Mouse (Mus musculus) intestine, embryonic 14.5 days (tissue): ENCODE results near the gene Cmip. TPM values are rescaled to one million over a fixed set of nuclear protein-coding genes. Genes with fewer than 3 reads are reported as not detected.

Experiments used
- ATAC-seq: fragments of 200-750 bp; cut with Nextera tagmentation; replicated peaks from 2 replicates; pipeline ENCODE4 v1.8.0; 2017; ENCODE audit warnings: low read depth, moderate number of reproducible peaks, moderate TSS enrichment, moderate library complexity; ENCODE audit not compliant: low FRiP score, low TSS enrichment
- DNase-seq: peaks from one replicate; pipeline ENCODE4 v3.0.0-alpha.2; 2018; ENCODE audit warnings: low spot score
- H3K27ac ChIP-seq: fragments of 300-500 bp; sonication (generic); 2 replicates; pipeline ENCODE4 v1.5.1; 2014; ENCODE audit warnings: low read depth, mild to moderate bottlenecking, control low read depth
- H3K27me3 ChIP-seq: fragments of 300-500 bp; sonication (generic); replicated peaks from 2 replicates; pipeline ENCODE4 v1.6.1; 2014; ENCODE audit warnings: low read length, control low read depth; ENCODE audit not compliant: control insufficient read depth, insufficient read depth
- H3K36me3 ChIP-seq: fragments of 300-500 bp; sonication (generic); 2 replicates; pipeline ENCODE4 v1.6.1; 2014; ENCODE audit warnings: low read length, control low read depth; ENCODE audit not compliant: control insufficient read depth, insufficient read depth
- H3K4me1 ChIP-seq: fragments of 300-500 bp; sonication (generic); replicated peaks from 2 replicates; pipeline ENCODE4 v1.6.1; 2014; ENCODE audit warnings: low read length, control low read depth, mixed read lengths; ENCODE audit not compliant: control insufficient read depth, insufficient read depth
- H3K4me2 ChIP-seq: fragments of 300-500 bp; sonication (generic); 2 replicates; pipeline ENCODE4 v1.6.1; 2014; ENCODE audit warnings: low read length
- H3K4me3 ChIP-seq: fragments of 300-500 bp; sonication (generic); 2 replicates; pipeline ENCODE4 v1.5.1; 2014; ENCODE audit warnings: low read depth, low read length, control low read depth, mixed read lengths
- H3K9ac ChIP-seq: fragments of 300-500 bp; sonication (generic); 2 replicates; pipeline ENCODE4 v1.6.1; 2014; ENCODE audit warnings: mild to moderate bottlenecking, low read length
- H3K9me3 ChIP-seq: fragments of 300-500 bp; sonication (generic); 2 replicates; pipeline ENCODE4 v1.6.1; 2016; ENCODE audit warnings: low read length, control low read depth; ENCODE audit not compliant: control insufficient read depth
- WGBS: fragments of 180-500 bp; shearing (Covaris S2); extraction: QIAGEN DNeasy Blood & Tissue Kit; methylation state at CpG from one replicate; pipeline ENCODE4 v1.1.7; 2014; 5-methylcytosine and 5-hydroxymethylcytosine counted together
- polyA plus RNA-seq: library from polyadenylated mRNA; unstranded; fragments of >200 nt; fragmentation: Nextera tagmentation; extraction: Ambion mirVana; gene quantifications from 2 replicates; pipeline ENCODE4 v1.2.1, GENCODE M21; 2014

Cmip gene
- polyA plus RNA-seq, 1 experiment from 2014 or later, result 22.4 TPM

- H3K9me3 ChIP-seq, result no peaks in the 10 kb centered on the region
- H3K4me3 ChIP-seq, result no peak overlapping the region
- no peaks in the 10 kb centered on the region for H3K4me1 ChIP-seq
- H3K27ac ChIP-seq, result no peak overlapping the region
- no peak overlapping the region for H3K9ac ChIP-seq
- 81% methylated on average over 6 of the region's 6 CpGs for WGBS
- H3K27me3 ChIP-seq, result no peaks in the 10 kb centered on the region
- ATAC-seq (no peak), DNase-seq (no peak)
- peaks cover 94% of the 10 kb centered on the region for H3K36me3 ChIP-seq
- H3K4me2 ChIP-seq, result no peak overlapping the region
Observed at GRCm38 (mm10) chr8:117453974-117454373, 197.1 kb downstream of the Cmip start.

GRCm38 (mm10) chr8:117454516-117455116 is 197.8 kb downstream of the Cmip start:
- H3K9me3 ChIP-seq, result no peaks in the 10 kb centered on the region
- H3K27ac ChIP-seq, result no peak overlapping the region
- H3K4me3 ChIP-seq, result no peak overlapping the region
- H3K27me3 ChIP-seq, result no peaks in the 10 kb centered on the region
- no peak overlapping the region for H3K4me2 ChIP-seq
- no peak overlapping the region for H3K9ac ChIP-seq
- peaks cover 95% of the 10 kb centered on the region for H3K36me3 ChIP-seq
- H3K4me1 ChIP-seq, result no peaks in the 10 kb centered on the region
- no peak for DNase-seq
- ATAC-seq, result no peak
- 93% methylated on average over 14 of the region's 14 CpGs for WGBS

- H3K9me3 ChIP-seq, result no peaks in the 10 kb centered on the region
- H3K4me1 ChIP-seq, result no peaks in the 10 kb centered on the region
- no peaks in the 10 kb centered on the region for H3K27me3 ChIP-seq
- WGBS, result 84% methylated on average over 6 of the region's 6 CpGs
- peaks cover 96% of the 10 kb centered on the region for H3K36me3 ChIP-seq
- no peak overlapping the region for H3K4me3 ChIP-seq
- H3K4me2 ChIP-seq, result no peak overlapping the region
- H3K9ac ChIP-seq, result no peak overlapping the region
- no peak for ATAC-seq
- H3K27ac ChIP-seq, result no peak overlapping the region
- DNase-seq, result no peak
Observed at GRCm38 (mm10) chr8:117455701-117456100, 198.8 kb downstream of the Cmip start.

- Histone ChIP-seq H3K4me2 (no peak overlapping the region), H3K27me3 (no peaks in the 10 kb centered on the region), H3K4me1 (no peaks in the 10 kb centered on the region), H3K36me3 (peaks cover 70% of the 10 kb centered on the region), H3K9ac (no peak overlapping the region), H3K27ac (no peak overlapping the region), H3K4me3 (no peak overlapping the region), H3K9me3 (no peaks in the 10 kb centered on the region)
- ATAC-seq (no peak), DNase-seq (no peak)
- WGBS, result 57% methylated on average over 5 of the region's 5 CpGs
Observed at GRCm38 (mm10) chr8:117458440-117458839, 201.6 kb downstream of the Cmip start.

- H3K4me1 ChIP-seq, result no peaks in the 10 kb centered on the region
- H3K4me2 ChIP-seq, result no peak overlapping the region
- no peak for ATAC-seq
- no peaks in the 10 kb centered on the region for H3K9me3 ChIP-seq
- no peaks in the 10 kb centered on the region for H3K27me3 ChIP-seq
- no peak overlapping the region for H3K4me3 ChIP-seq
- H3K9ac ChIP-seq, result no peak overlapping the region
- no peak overlapping the region for H3K27ac ChIP-seq
- WGBS, result 73% methylated on average over 11 of the region's 11 CpGs
- peaks cover 27% of the 10 kb centered on the region; the same call in 1 of the 2 replicates for H3K36me3 ChIP-seq
- no peak for DNase-seq
Observed at GRCm38 (mm10) chr8:117462701-117463284, 205.9 kb downstream of the Cmip start.

GRCm38 (mm10) chr8:117464525-117464924 is 207.7 kb downstream of the Cmip start:
- H3K36me3 ChIP-seq, result peaks cover 11% of the 10 kb centered on the region; the same call in 1 of the 2 replicates
- ATAC-seq (no peak), DNase-seq (no peak)
- no peak overlapping the region for H3K27ac ChIP-seq
- H3K4me3 ChIP-seq, result no peak overlapping the region
- no peaks in the 10 kb centered on the region; the same call in 1 of the 2 replicates for H3K4me1 ChIP-seq
- no peak overlapping the region for H3K4me2 ChIP-seq
- H3K9ac ChIP-seq, result no peak overlapping the region
- 95% methylated on average over 6 of the region's 6 CpGs for WGBS
- no peaks in the 10 kb centered on the region for H3K9me3 ChIP-seq
- no peaks in the 10 kb centered on the region for H3K27me3 ChIP-seq

GRCm38 (mm10) chr8:117465250-117465649 is 208.4 kb downstream of the Cmip start:
- Histone ChIP-seq H3K4me2 (no peak overlapping the region), H3K9me3 (no peaks in the 10 kb centered on the region), H3K27ac (no peak overlapping the region), H3K9ac (no peak overlapping the region), H3K4me3 (no peak overlapping the region), H3K27me3 (no peaks in the 10 kb centered on the region), H3K36me3 (peaks cover 4% of the 10 kb centered on the region; the same call in 1 of the 2 replicates), H3K4me1 (peaks cover 6% of the 10 kb centered on the region; the same call in 1 of the 2 replicates)
- 0 out of 2 replicates have a peak, but pooled peaks have one; percentile 18 for ATAC-seq
- peak; percentile 75 for DNase-seq
- WGBS, result 42% methylated on average over 5 of the region's 5 CpGs

GRCm38 (mm10) chr8:117467466-117467865 is 210.6 kb downstream of the Cmip start:
- no peak overlapping the region for H3K27ac ChIP-seq
- H3K4me3 ChIP-seq, result no peak overlapping the region
- 83% methylated on average over 10 of the region's 10 CpGs for WGBS
- H3K9ac ChIP-seq, result no peak overlapping the region
- no peak overlapping the region for H3K4me2 ChIP-seq
- no peaks in the 10 kb centered on the region for H3K36me3 ChIP-seq
- peaks cover 13% of the 10 kb centered on the region for H3K4me1 ChIP-seq
- DNase-seq, result no peak
- no peaks in the 10 kb centered on the region for H3K9me3 ChIP-seq
- no peaks in the 10 kb centered on the region for H3K27me3 ChIP-seq
- no peak for ATAC-seq
